Mouse (Mus musculus) heart, embryonic 12.5 days (tissue): ENCODE results near the gene C1qtnf9. TPM values are rescaled to one million over a fixed set of nuclear protein-coding genes. Genes with fewer than 3 reads are reported as not detected.
A peak's percentile ranks its signal among the peaks of the same experiment; 100 is the strongest.

Experiments used
- ATAC-seq: fragments of 200-750 bp; cut with Nextera tagmentation; 2 replicates; pipeline ENCODE4 v1.8.0; 2017; ENCODE audit warnings: moderate TSS enrichment, moderate library complexity; ENCODE audit not compliant: insufficient number of reproducible peaks, low FRiP score
- H3K27ac ChIP-seq: fragments of 300-500 bp; sonication (generic); 2 replicates; pipeline ENCODE4 v1.5.1; 2016; ENCODE audit warnings: mild to moderate bottlenecking, moderate library complexity; ENCODE audit not compliant: poor library complexity, severe bottlenecking
- H3K27me3 ChIP-seq: fragments of 300-500 bp; sonication (generic); replicated peaks from 2 replicates; pipeline ENCODE4 v1.6.1; 2016; ENCODE audit warnings: mild to moderate bottlenecking, moderate library complexity
- H3K36me3 ChIP-seq: fragments of 300-500 bp; sonication (generic); 2 replicates; pipeline ENCODE4 v1.6.1; 2016; ENCODE audit warnings: mild to moderate bottlenecking, moderate library complexity
- H3K4me1 ChIP-seq: fragments of 300-500 bp; sonication (generic); replicated peaks from 2 replicates; pipeline ENCODE4 v1.6.1; 2016; ENCODE audit warnings: mild to moderate bottlenecking
- H3K4me2 ChIP-seq: fragments of 300-500 bp; sonication (generic); 2 replicates; pipeline ENCODE4 v1.6.1; 2016; ENCODE audit warnings: mild to moderate bottlenecking, moderate library complexity
- H3K4me3 ChIP-seq: fragments of 300-500 bp; sonication (generic); 2 replicates; pipeline ENCODE4 v1.5.1; 2016; ENCODE audit warnings: mild to moderate bottlenecking
- H3K9ac ChIP-seq: fragments of 300-500 bp; sonication (generic); 2 replicates; pipeline ENCODE4 v1.6.1; 2016; ENCODE audit warnings: mild to moderate bottlenecking, moderate library complexity
- H3K9me3 ChIP-seq: fragments of 300-500 bp; sonication (generic); replicated peaks from 2 replicates; pipeline ENCODE4 v1.6.1; 2016; ENCODE audit warnings: mild to moderate bottlenecking, moderate library complexity
- WGBS: fragments of 180-500 bp; shearing (Covaris S2); methylation state at CpG from one replicate; pipeline ENCODE4 v1.1.7; 2016; 5-methylcytosine and 5-hydroxymethylcytosine counted together
- polyA plus RNA-seq: library from polyadenylated mRNA; unstranded; fragments of >200 nt; fragmentation: Nextera tagmentation; extraction: Ambion mirVana; gene quantifications from 2 replicates; pipeline ENCODE4 v1.2.1, GENCODE M21; 2016

Gene C1qtnf9
- polyA plus RNA-seq, 1 experiment from 2014 or later = 0.20 TPM

DNA sequence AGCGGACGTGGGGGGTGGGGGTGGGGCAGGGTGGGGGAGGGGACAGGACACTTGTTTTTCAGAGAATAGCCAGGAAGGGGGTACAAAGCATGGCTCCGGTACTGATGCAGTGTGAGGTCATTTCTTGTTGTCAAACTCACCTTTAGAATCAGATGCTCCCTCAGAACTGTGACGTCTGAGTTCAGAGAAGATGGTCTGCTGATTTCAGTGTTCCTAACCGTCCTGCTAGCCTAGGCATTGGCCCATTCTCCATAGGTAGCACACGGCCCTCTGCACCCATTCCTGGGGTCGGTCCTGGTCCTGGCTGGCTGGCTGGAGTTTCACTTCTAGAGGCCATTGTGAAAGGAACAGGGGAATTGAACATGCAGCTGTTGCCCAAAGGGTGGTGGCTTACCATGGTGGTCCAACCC lies 30.7 kb upstream of the C1qtnf9 start:
- Histone ChIP-seq H3K9me3 (no peaks in the 10 kb centered on the region), H3K27me3 (no peaks in the 10 kb centered on the region), H3K9ac (peak overlapping the region; percentile 72), H3K36me3 (no peaks in the 10 kb centered on the region), H3K4me1 (peaks cover 91% of the 10 kb centered on the region), H3K4me3 (peak overlapping the region; percentile 18), H3K4me2 (peak overlapping the region; percentile 73), H3K27ac (peak overlapping the region; percentile 95)
- 19% methylated on average over 7 of the region's 7 CpGs for WGBS
- no peak for ATAC-seq

DNA sequence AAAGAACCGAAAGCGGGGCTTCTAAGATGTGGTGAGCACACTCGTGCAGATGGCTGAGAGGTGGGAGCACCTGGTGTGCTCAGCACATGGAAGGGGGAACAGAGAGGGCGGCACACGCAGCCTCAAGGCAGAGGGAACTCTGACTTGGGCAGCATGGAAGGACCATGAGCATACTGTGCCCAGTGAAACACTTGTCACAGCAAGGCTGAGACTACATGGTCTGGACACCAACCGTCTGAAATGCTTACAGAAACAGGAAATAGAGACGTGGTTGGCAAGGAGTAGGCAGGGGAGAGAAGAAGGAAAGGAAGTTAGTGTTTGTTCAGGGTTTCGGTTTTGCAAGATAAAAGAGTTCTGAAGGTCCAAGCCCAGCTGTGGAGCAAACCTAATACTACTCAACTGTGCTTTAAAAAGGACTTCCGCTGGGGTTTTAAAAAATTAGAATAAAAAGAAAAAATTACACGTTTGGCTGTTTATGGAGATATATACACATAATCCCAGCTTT lies 29.4 kb upstream of the C1qtnf9 start:
- Histone ChIP-seq H3K4me2 (peak overlapping the region; percentile 27), H3K36me3 (no peaks in the 10 kb centered on the region), H3K27me3 (no peaks in the 10 kb centered on the region), H3K4me1 (peaks cover 95% of the 10 kb centered on the region), H3K9ac (no peak overlapping the region), H3K9me3 (no peaks in the 10 kb centered on the region), H3K4me3 (no peak overlapping the region), H3K27ac (peak overlapping the region; percentile 95)
- ATAC-seq = no peak
- WGBS = 49% methylated on average over 10 of the region's 10 CpGs

DNA sequence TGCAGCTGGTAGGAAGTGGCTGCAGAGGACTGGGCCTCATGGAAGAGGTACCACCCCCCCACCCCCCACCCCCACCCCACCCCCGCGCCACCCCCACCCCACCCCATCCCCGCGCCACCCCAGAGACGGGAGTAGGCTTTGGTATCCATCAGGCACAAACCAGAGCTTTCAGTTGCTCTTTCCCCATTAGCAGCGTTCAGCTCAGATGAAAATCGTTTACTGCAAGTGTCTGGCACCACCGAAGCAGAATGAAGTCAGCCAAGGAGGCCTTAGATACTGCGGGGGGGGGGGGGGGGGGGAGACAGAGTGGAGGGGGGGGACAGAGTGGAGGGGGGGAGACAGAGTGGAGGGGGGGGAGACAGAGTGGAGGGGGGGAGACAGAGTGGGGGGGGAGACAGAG lies 28.8 kb upstream of the C1qtnf9 start:
- H3K4me2 ChIP-seq = peak overlapping the region; percentile 41
- no peak for ATAC-seq
- H3K36me3 ChIP-seq = no peaks in the 10 kb centered on the region
- peak overlapping the region; percentile 95 for H3K27ac ChIP-seq
- H3K4me1 ChIP-seq = peaks cover 95% of the 10 kb centered on the region
- peak overlapping the region; percentile 57 for H3K9ac ChIP-seq
- H3K27me3 ChIP-seq = no peaks in the 10 kb centered on the region
- 15% methylated on average over 4 of the region's 9 CpGs for WGBS
- H3K4me3 ChIP-seq = no peak overlapping the region
- H3K9me3 ChIP-seq = no peaks in the 10 kb centered on the region

DNA sequence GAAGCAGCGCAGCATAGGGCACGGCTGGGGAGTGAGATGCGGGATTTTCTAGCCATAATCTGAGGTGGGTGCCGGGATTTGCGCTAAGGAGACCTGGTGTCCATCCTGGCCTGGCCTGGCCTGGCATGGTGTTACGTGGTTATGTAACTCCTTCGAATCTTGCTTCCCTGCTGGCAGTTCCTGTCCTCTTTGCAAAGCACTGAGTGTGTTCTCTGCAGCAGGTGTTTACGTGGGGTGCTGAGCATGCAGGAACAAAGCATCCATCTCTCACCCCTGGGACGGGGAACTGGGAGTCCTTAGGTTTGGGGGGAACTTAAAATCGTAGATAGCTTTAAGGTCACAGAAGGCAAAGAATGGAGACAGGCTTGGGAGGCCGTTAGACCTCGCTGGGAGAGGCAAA lies 28.3 kb upstream of the C1qtnf9 start:
- H3K27ac ChIP-seq = peak overlapping the region; percentile 95
- ATAC-seq = no peak
- peaks cover 95% of the 10 kb centered on the region for H3K4me1 ChIP-seq
- 65% methylated on average over 12 of the region's 12 CpGs for WGBS
- H3K9me3 ChIP-seq = no peaks in the 10 kb centered on the region
- peak overlapping the region; percentile 45 for H3K9ac ChIP-seq
- peak overlapping the region; percentile 41; the same call in 1 of the 2 replicates for H3K4me2 ChIP-seq
- no peaks in the 10 kb centered on the region for H3K36me3 ChIP-seq
- no peaks in the 10 kb centered on the region for H3K27me3 ChIP-seq
- no peak overlapping the region for H3K4me3 ChIP-seq

DNA sequence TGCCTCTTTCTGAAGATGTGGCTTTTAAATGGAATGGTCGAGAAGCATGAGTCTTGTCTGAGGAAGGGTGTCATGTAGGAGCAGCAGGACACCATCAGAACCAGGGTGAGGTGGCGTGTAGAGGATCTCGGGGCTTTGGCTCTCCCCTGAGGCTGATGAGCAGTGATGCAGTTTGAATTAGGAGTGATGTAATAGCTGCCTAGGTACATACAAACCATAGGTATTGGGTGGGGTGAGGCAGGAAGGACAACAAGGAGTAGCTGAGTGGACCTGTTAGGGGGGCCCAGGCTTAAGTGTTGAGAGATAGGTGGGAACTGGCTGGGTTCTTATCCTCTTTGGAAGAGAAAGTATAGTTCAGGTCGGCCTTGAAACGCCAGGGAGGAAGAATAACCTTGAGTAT lies 27.4 kb upstream of the C1qtnf9 start:
- H3K9me3 ChIP-seq = no peaks in the 10 kb centered on the region
- H3K9ac ChIP-seq = peak overlapping the region; percentile 15; the same call in 1 of the 2 replicates
- H3K27ac ChIP-seq = peak overlapping the region; percentile 95
- no peak for ATAC-seq
- WGBS = 60% methylated on average over 5 of the region's 5 CpGs
- H3K4me2 ChIP-seq = no peak overlapping the region
- peaks cover 2% of the 10 kb centered on the region for H3K36me3 ChIP-seq
- H3K4me1 ChIP-seq = peaks cover 95% of the 10 kb centered on the region
- no peaks in the 10 kb centered on the region for H3K27me3 ChIP-seq
- no peak overlapping the region for H3K4me3 ChIP-seq

GRCm38 (mm10) chr14:60741033-60741432 lies 26.9 kb upstream of the C1qtnf9 start:
- Histone ChIP-seq H3K4me1 (peaks cover 93% of the 10 kb centered on the region), H3K4me2 (peak overlapping the region; percentile 22; the same call in 1 of the 2 replicates), H3K36me3 (peaks cover 7% of the 10 kb centered on the region), H3K27ac (peak overlapping the region; percentile 95), H3K27me3 (no peaks in the 10 kb centered on the region), H3K4me3 (no peak overlapping the region), H3K9ac (peak overlapping the region; percentile 41; the same call in 1 of the 2 replicates), H3K9me3 (no peaks in the 10 kb centered on the region)
- 51% methylated on average over 8 of the region's 8 CpGs for WGBS
- no peak for ATAC-seq

- H3K4me2 ChIP-seq = peak overlapping the region; percentile 22
- no peak overlapping the region for H3K4me3 ChIP-seq
Measured at GRCm38 (mm10) chr14:60741490-60741981, 26.4 kb upstream of the C1qtnf9 start.

DNA sequence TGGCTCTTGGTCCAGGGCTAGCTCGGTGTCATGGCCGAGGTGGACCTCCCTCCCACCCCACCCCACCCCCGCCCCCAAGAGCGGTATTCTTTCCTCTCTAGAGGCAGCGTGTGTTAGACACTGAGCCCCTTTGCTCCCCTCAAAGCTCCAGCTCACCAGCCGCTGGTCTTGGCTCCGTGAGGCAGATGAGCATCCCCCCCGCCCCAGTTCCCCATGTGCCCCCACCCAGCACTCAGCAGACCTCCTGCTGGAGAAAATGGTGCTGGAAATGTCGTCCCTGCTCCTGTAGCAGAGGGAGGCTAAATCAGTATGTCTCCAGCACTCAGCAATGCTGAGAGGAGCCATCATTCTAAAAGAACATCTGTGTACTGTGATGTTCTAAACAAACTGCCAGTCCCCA lies 24.3 kb upstream of the C1qtnf9 start:
- Histone ChIP-seq H3K4me3 (no peak overlapping the region), H3K4me2 (no peak overlapping the region), H3K9ac (no peak overlapping the region), H3K36me3 (peaks cover 32% of the 10 kb centered on the region), H3K4me1 (peaks cover 67% of the 10 kb centered on the region), H3K27ac (no peak overlapping the region; the same call in 1 of the 2 replicates), H3K9me3 (no peaks in the 10 kb centered on the region), H3K27me3 (no peaks in the 10 kb centered on the region)
- ATAC-seq = no peak
- 73% methylated on average over 9 of the region's 9 CpGs for WGBS

More at GRCm38 (mm10) chr14:60741490-60741981, 26.4 kb upstream of the C1qtnf9 start:
- 26% methylated on average over 6 of the region's 6 CpGs for WGBS
- peaks cover 12% of the 10 kb centered on the region for H3K36me3 ChIP-seq
- H3K27me3 ChIP-seq = no peaks in the 10 kb centered on the region
- peak overlapping the region; percentile 95 for H3K27ac ChIP-seq
- ATAC-seq = peak; percentile 39; the same call in 1 of the 2 replicates
- no peaks in the 10 kb centered on the region for H3K9me3 ChIP-seq
- H3K4me1 ChIP-seq = peaks cover 88% of the 10 kb centered on the region
- peak overlapping the region; percentile 41; the same call in 1 of the 2 replicates for H3K9ac ChIP-seq

GRCm38 (mm10) chr14:60745201-60745600 lies 22.7 kb upstream of the C1qtnf9 start:
- H3K4me1 ChIP-seq = peaks cover 64% of the 10 kb centered on the region
- no peak overlapping the region for H3K4me2 ChIP-seq
- H3K9ac ChIP-seq = no peak overlapping the region
- H3K9me3 ChIP-seq = no peaks in the 10 kb centered on the region
- 0 out of 2 replicates have a peak overlapping the region, but pooled peaks have one; percentile 4 for H3K27ac ChIP-seq
- WGBS = 53% methylated on average over 6 of the region's 6 CpGs
- peaks cover 46% of the 10 kb centered on the region for H3K36me3 ChIP-seq
- H3K27me3 ChIP-seq = no peaks in the 10 kb centered on the region
- H3K4me3 ChIP-seq = no peak overlapping the region
- ATAC-seq = no peak

DNA sequence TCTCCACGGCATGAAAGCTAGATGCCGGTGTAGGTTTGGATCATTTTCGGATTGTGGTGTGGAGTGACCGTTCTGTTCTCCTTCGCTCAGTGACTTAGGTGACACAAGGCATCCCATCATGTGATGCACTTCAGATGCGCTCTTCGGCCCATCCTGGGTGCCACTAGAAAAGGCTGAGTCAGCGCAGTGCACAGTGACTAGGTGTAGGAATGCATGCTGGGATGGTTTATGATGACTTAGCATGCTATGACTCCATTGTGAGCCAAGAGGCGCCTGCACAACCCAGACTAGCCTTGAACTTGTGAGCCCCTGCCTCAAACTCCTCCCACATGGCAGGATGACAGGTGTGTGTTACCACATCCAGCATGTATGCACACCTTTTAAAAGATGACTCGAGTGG lies 21.8 kb upstream of the C1qtnf9 start:
- WGBS = 94% methylated on average over 10 of the region's 10 CpGs
- Histone ChIP-seq H3K36me3 (peaks cover 55% of the 10 kb centered on the region), H3K4me1 (peaks cover 57% of the 10 kb centered on the region), H3K9me3 (no peaks in the 10 kb centered on the region), H3K4me3 (no peak overlapping the region), H3K9ac (no peak overlapping the region), H3K27ac (no peak overlapping the region), H3K27me3 (no peaks in the 10 kb centered on the region), H3K4me2 (no peak overlapping the region)
- ATAC-seq = no peak

DNA sequence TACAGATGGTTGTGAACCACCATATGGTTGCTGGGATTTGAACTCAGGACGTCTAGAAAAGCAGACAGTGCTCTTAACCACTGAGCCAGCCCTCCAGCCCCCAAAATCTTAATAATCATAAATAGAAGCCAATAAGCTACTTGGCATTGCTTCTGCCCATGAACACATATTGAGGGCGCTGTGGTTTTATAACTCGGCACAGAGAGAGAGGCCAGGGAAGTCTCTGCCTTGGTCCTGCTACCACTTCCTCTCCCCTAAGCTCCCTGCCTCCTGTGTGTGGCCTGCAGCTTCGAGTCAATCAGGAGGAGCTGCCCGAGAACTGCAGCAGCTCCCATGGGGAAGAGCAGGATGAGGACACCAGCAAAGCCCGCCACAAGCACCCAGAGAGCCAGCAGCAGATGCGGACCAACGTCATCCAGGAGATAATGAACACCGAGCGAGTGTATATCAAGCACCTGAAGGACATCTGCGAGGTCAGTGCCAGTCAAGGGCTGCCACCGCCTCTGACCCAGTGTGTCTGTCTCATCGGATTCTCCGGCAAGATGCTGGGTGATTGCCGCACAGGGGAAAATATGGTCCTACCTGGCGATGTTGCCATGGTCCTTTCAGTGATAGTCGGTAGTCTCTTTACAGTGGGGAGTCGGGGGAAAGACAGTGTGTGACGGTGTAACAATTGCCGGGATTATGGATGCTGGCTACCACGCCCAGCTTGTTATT lies 20.6 kb upstream of the C1qtnf9 start:
- 83% methylated on average over 21 of the region's 21 CpGs for WGBS
- Histone ChIP-seq H3K4me1 (peaks cover 45% of the 10 kb centered on the region), H3K9me3 (no peaks in the 10 kb centered on the region), H3K4me3 (no peak overlapping the region), H3K27ac (no peak overlapping the region), H3K9ac (no peak overlapping the region), H3K36me3 (peaks cover 66% of the 10 kb centered on the region), H3K4me2 (no peak overlapping the region), H3K27me3 (no peaks in the 10 kb centered on the region)
- ATAC-seq = no peak
